Mouse (Mus musculus): ENCODE data around the gene Gba2.
A peak's percentile ranks its signal among the peaks of the same experiment; 100 is the strongest.
"Not testable (repeated sequence)": the region's sequence is repeated elsewhere in the genome, so short reads cannot be mapped to it uniquely, and the experiment has no call there.

Gene Gba2

DNA sequence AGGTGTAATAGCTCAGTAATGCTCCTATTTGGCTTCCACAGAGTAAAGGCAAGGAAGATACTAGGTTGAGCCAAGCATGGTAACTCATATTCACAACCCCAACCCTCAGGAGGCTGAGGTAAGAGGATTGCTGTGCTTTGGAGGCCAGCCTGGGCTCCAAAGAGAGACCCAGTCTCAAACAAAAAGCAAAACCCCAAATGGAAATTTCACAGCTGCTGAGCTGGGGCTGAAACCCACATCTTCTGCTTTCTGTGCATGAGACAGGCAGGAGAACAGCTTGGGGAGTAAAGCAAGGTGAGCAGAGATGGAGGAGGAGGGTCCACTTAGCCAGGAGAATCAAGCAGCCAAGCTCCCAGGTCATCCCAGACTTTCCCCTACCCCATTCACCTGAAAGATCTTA is 24.8 kb downstream of the Gba2 start:
- DNase-seq (ENCODE audit: low read depth, low spot score), result no peak

DNA sequence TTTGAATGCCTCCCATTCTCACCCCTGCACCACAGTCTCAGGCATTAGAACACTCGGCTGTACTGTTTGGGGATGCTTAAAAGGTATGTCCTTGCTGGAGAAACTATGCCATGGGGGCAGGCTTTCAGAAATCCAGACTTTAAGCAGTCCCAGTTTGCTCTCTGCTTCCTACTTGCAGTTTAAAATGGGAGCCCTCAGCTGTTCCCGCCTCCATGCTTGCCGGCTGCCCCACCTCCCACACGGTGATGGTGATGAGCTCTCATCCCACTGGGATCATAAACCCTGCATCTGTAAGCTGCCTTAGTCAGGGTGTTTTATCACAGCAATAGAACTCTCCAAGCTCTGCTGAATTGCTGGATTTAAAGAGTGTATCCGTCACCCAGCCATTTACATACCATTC is 26.2 kb downstream of the Gba2 start:
- no peak for DNase-seq (ENCODE audit: low read depth, low spot score)

DNA sequence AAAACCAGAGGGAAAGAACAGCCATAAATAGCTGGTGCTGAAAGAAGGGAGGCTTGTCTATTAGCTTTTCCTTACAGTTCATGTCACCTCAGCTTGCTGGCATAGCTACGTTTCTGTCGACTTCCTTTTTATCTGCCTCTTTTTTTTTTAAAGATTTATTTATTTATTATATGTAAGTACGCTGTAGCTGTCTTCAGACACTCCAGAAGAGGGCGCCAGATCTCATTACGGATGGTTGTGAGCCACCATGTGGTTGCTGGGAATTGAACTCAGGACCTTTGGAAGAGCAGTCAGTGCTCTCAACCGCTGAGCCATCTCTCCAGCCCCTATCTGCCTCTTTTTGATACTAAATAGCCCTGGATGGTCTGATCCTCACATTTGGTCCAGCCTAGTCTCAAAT is 26.8 kb downstream of the Gba2 start:
- DNase-seq (ENCODE audit: low read depth, low spot score), result not testable (repeated sequence)

DNA sequence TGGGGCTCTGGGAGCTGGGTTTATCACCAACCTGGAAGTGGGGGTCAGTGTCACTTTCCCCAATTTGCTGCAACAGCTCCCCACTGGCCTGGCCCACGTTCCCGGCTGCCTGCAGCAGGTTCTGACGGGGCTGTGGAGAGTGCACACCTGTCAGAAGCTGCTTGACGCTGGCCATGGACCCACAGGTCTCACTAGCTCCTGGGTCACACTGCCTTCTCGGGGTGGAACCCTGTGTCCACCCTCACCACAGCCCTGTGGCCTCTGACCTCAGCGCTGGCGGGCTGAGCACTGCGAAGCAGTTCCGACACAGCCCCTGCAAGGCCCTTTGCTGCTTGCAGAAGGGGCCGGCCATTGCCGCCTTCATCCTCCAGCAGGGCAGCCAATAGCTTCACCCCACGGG is 29.6 kb downstream of the Gba2 start:
- DNase-seq (ENCODE audit: low read depth, low spot score), result no peak

DNA sequence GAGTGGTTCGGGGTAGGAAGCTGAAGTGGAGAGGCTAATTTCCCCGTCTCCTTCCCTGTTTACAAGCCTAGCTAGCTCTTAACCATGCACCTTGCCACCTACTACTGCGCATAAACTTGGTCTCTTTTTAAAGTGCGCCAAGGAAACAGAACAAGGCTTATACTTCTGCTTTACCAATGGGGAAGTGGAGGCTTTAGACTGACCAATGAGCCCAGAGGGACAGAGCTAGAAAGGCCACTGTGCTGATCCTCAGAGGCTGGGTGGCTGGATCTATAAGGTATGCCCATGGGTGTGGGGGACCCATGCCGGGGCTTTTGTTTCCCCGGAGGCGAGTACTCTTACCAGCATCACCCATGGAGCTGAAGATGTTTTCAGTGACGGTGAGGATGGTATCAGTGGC is 31.5 kb downstream of the Gba2 start:
- DNase-seq (ENCODE audit: low read depth, low spot score), result no peak

DNA sequence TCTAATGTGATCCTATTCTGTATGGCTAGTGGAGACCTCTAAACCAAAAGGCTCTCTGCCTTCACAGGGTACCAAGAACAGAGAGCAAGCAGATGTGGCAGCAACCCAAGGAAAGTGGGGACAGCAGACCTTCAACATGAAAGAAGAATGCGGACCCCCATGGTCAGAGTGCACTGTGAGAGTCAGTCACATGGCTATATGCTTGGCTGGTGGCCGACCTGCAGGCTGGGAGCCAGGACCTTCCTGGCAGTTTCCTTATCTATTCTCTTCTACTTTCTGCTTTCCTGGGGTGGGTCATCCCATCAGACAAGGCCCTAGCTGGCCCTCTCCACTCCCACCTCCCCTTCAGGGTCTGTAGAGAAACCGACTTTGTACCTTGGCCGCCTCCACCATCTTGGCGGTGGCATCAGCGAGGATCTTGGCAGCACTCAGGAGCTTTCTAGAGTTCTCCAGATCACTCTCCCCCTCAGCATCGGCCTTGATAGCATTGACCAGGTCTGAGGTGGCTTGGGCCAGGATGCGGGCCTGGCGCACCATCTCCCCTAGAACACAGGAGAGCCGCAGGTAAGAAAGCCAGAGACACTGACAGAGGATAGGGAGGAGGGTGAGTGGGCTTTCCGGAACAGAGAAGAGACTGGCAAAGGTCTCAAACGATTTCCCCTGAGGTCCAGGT is 32.2 kb downstream of the Gba2 start:
- DNase-seq (ENCODE audit: low read depth, low spot score), result no peak

DNA sequence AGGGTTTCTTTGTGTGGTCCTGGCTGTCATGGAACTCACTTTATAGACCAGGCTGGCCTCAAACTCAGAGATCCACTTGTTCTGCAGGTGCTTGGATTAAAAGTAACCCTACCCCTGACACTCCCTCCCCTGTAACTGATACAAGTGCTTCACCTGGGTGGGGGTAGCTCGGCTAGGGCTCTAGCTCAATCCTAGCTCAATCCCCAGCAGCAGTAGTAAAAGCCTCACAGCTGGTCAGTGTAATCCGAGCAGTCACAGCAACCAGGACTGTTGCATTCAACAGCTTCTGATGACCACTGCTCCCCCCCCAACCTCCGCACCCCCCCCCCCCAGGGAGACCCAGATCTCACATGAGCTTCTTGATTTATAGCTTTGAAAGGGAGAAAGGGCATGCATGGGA is 36.6 kb downstream of the Gba2 start:
- no peak for DNase-seq (ENCODE audit: low read depth, low spot score)

DNA sequence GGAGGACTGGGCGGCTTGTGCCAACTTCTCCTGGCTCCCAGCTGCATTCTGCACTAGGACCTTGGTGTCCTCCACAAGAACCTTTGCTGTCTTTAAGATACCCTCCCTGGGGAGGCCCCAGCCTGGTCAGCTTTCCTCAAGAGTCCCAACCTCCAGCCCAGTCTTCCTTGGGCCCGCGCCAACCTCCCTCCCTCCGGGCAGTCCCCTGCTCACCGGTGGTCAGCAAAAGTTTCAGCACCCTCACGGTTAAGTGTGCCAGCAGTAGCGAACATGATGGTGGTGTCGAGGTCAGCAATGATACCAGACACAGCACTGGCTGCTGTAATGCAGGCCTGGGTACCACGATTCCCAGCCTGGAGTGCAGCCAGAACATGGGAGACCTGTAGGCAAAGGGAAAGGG is 42.6 kb downstream of the Gba2 start:
- no peak for DNase-seq (ENCODE audit: low read depth, low spot score)

DNA sequence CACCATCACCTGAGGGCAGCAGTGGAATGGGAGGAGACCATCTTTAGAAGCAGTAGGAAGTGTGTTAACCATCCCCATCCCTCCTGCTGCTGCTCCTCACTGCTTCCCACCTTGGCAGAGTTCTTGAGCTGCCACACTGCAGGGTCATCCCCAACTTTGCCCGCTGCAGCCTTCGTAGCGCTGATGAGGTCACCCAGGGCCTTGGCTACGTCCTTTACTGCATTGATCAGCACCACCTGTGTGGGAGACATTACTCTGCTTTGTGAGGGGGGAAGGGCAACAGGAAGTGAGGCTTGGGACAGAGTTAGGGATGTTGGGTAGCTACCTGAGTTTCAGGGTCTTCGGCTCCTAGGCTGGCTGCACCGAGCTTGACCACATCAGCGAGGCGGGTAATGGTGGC is 43.0 kb downstream of the Gba2 start:
- no peak for DNase-seq (ENCODE audit: low read depth, low spot score)

DNA sequence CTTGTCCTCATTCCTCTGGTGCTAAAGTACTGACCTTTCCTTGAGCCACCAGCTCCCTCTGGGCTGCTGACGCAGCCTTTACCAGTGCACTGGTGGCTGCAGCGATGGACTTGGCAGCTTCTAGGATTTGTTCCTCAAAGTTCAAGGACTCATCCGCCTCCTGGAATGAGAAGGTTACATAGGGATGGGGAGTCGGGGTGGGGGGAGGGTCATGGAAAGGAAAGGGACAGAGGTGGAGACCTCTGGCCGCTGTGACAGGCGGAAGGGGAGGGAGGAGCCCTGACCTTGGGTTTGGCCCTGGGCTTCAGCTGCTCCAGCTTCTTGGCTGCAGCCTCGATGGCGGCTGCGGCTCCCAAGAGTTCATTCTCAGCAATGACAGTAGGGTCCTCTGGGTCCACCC is 45.4 kb downstream of the Gba2 start:
- DNase-seq (ENCODE audit: low read depth, low spot score), result no peak

DNA sequence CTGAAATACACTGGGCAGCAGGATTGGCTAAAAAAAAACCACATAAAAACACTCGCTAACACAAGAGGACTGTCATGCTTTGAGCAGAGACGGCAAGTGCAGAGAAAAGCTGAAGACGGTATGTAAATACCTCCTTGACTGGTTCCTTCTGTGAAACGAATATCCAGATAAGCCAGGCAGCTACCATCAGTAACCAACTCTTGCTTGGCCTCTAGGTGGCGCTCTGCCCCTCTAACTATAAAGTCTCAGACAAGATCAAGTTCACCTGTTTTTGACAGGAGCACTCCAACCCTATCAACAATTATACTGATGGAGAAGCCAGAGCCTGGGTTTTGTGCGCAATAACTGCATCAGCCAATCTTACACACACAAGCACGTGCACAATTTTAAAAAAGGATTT is 48.1 kb downstream of the Gba2 start:
- peak; percentile 50 for DNase-seq (ENCODE audit: low read depth, low spot score)

DNA sequence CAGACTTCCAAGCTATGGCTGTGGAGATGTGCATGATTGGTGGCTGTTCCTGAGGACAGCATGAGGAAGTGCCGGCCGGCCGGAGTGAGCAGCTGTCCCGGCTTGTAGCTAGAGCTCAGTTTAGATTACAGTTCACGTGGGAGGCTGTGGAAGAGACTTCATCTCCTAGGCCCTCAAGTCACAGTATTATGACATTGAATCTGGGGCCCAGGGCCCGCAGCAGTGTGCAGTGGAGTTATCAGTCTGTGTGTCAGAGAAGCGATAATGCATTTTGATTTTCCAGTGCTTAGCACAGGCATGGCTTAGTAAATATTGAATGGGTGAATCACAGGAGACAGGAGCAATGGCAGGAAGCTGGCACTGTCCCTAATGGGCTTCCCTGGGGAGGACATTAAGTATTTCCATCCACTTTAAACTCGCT is 48.6 kb downstream of the Gba2 start:
- no peak for DNase-seq (ENCODE audit: low read depth, low spot score)

DNA sequence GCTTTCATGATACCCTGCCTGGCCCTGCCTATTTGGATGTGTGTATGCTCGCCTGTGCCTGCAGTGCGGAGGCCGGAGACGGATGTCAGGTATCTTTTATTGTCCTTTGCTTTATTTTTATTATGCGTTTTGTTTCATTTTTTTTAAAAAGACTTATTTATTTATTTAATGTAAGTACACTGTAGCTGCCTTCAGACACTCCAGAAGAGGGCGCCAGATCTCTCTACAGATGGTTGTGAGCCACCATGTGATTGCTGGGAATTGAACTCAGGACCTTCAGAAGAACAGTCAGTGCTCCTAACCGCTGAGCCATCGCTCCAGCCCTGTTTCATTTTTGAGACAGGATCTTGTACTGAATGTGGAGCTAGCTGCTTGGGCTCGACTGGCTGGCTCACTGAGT is 50.2 kb downstream of the Gba2 start:
- DNase-seq (ENCODE audit: low read depth, low spot score), result no peak

DNA sequence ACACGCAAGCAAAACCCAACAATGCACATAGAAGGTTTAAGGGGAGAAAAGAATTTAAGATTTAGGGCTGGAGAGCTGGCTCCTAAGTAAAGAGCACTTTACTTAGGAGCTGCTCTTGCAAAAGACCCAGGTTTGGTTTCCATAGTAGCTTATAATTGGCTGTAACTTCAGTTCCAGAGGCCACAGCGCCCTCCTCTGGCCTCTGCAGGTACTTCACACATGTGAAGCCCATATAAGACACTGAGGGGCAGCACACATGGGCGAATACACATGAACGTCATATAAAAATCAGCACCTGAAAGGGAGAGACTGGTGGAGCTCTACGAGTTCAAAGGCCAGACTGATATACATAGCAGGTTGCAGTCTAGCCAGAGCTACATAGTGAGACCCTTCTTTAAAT is 50.8 kb downstream of the Gba2 start:
- peak; percentile 54 for DNase-seq (ENCODE audit: low read depth, low spot score)

DNA sequence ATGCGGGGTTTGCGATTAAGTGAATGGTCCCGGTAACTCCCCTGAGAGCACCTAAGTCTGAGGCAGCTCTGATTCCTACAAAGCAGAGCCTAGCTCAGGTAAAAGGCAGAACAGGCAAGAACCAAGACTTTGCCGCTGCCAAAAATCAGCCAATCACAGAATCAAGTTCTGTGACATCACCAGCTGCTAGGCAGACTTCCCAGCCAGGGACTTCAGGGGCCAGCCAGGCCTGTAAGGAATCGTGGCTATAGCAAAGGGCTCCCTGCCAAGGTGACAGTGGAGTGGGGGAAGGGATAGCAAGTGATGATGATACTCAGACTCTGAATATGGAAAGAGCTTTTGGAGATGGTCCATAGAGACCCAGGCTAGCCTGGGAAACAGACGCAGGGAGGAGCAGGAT is 58.7 kb downstream of the Gba2 start:
- no peak for DNase-seq (ENCODE audit: low read depth, low spot score)

DNA sequence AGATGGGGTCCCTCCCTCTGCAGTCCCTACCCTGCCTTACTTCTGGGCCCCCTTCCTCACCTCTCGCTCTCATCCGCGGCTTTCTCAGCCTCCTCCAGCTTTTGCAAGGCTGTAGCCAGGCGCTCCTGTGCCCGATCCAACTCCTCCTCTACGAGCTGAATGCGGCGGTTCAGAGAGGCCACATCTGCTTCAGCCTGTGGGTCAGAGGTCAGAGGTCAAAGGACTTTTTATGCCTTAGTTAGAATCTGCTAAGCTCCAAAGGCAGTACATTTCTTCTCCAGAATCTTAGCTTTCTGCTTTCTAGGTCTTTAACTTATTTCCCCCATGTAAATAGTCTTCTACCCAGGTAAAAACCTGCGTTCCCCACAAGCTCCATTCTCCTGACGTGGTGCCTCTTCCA is 59.1 kb downstream of the Gba2 start:
- no peak for DNase-seq (ENCODE audit: low read depth, low spot score)
